Mouse (Mus musculus): Measurements from ENCODE around the gene Vav3.

DNA sequence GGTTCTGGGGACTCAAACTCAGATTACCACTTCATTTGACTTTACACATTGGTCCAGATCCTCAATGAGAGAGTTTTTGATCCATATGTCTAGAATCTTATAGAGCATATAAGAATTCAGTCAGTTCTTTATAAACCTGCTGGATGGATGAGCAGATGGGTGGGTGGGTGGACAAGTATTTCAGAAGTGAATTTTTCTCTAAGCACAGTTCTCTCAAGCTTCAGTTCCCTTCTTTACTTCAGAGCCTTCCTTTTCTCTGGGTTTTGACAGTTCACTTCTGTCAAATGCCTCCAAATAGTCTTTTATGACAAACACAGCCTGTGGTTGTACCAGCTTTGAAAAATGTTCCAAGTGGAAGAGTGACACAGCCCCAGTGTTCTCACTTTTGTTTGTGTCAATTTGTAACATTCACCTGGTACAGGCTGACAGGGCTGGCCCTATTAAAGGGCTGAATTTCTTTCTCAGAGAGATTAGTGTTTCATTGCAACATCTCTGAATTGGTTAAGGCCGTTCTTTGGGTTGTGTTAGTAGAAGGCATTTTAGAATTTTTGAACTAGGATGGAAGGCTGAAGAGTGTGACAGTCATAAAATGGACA lies 159.5 kb downstream of the Vav3 start:
- TF ChIP-seq POLR2A (IDR thresholded peaks at IDR 0.05; ENCODE audit: control insufficient read depth, low read depth, low read length), result no peak
- no peak for TF ChIP-seq CTCF (IDR thresholded peaks at IDR 0.05; ENCODE audit: control insufficient read depth, insufficient read depth, insufficient replicate concordance, low read depth, low read length)

All from testis, adult 2 months (tissue).